Mouse (Mus musculus): ENCODE data around the gene Chmp1a.

DNA sequence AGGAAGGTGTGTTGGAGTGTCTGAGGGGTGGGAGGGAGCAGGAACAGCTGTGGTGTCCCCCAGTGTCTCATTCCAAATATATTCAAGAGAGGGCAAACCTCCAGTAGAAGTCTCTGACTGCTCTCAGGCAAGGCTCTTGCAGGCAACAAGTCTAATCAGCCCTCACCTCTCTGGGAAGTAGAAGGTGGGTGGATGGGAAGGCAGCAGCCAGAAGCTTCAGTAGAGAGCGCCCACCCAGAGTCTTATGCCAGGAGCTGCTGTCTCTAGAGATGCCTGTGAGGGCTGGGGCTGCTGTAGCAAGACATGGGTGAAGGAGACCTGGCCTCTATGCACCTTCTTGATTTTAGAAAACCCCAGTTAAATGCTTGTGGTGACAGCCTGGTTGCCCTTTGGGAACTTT lies 15.9 kb upstream of the Chmp1a start:
- TF ChIP-seq CTCF (IDR thresholded peaks at IDR 0.05; ENCODE audit: extremely low read depth, insufficient read length, insufficient replicate concordance, low read depth, low read length) = no peak
- no peak for TF ChIP-seq POLR2A (IDR thresholded peaks at IDR 0.05; ENCODE audit: low read depth, low read length)
